Mouse (Mus musculus): ENCODE results near the gene Htr6.

The Htr6 gene

GRCm38 (mm10) chr4:139044566-139044965, 30.8 kb downstream of the Htr6 start:
- H3K36me3 ChIP-seq (ENCODE audit: control insufficient read depth, insufficient read depth, low read length, poor library complexity, severe bottlenecking): peaks cover 1% of the 10 kb centered on the region; the same call in 1 of the 2 replicates
- no peak for DNase-seq (ENCODE audit: low read depth, low spot score)
- no peaks in the 10 kb centered on the region for H3K27me3 ChIP-seq (ENCODE audit: control insufficient read depth, insufficient read depth, low read length, poor library complexity, severe bottlenecking)

- H3K36me3 ChIP-seq (ENCODE audit: control insufficient read depth, insufficient read depth, low read length, poor library complexity, severe bottlenecking): peaks cover 1% of the 10 kb centered on the region; the same call in 1 of the 2 replicates
- H3K27me3 ChIP-seq (ENCODE audit: control insufficient read depth, insufficient read depth, low read length, poor library complexity, severe bottlenecking): no peaks in the 10 kb centered on the region
- no peak for DNase-seq (ENCODE audit: low read depth, low spot score)
Measured at GRCm38 (mm10) chr4:139043600-139043999, 31.8 kb downstream of the Htr6 start.

GRCm38 (mm10) chr4:139042611-139043010, 32.8 kb downstream of the Htr6 start:
- Histone ChIP-seq H3K27me3 (ENCODE audit: control insufficient read depth, insufficient read depth, low read length, poor library complexity, severe bottlenecking) (no peaks in the 10 kb centered on the region), H3K36me3 (ENCODE audit: control insufficient read depth, insufficient read depth, low read length, poor library complexity, severe bottlenecking) (peaks cover 1% of the 10 kb centered on the region)
- no peak for DNase-seq (ENCODE audit: low read depth, low spot score)

GRCm38 (mm10) chr4:139040084-139040839, 35.1 kb downstream of the Htr6 start:
- no peak for DNase-seq (ENCODE audit: low read depth, low spot score)

DNA sequence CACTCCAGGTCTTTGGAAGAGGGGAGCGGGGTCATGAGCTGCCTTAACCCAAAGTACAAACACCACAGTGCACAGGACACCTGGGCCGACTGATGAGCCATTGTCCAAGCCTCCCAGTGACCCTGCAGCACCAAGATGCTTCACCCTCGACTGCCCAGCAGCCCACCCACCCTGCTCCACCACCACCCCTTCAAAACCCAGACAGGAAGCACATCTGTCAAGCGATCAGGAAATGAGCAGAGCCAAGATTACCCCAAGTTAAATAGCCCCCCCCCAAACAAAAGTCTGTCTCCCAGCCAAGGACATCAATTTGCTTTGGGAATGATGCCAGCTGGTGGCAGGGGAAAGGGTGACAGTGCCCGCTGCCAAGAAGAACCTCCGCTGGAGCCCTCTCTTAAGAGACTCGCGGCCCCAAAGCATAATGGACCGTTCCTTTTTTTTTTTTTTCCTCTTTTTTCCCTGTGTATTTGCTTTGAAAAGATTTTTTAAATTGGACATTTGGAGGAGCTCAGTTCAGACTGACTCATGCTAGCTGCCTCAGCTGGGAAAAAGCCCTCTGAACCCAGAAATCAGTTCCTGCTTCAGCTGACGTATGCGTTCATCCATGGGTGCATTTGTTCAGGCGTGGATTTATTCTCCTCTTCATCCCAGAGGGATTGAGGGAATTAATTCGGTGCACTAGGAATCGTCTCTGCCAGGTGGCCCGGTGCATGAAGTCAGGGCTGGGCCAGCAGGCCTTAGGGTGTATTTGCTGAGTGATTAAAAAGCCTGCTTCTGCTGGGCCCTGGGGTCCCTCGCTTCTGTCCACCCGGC, 37.4 kb downstream of the Htr6 start:
- H3K36me3 ChIP-seq (ENCODE audit: control insufficient read depth, insufficient read depth, low read length, poor library complexity, severe bottlenecking): peaks cover 8% of the 10 kb centered on the region
- no peak for DNase-seq (ENCODE audit: low read depth, low spot score)
- no peaks in the 10 kb centered on the region for H3K27me3 ChIP-seq (ENCODE audit: control insufficient read depth, insufficient read depth, low read length, poor library complexity, severe bottlenecking)

More at GRCm38 (mm10) chr4:139040084-139040839, 35.1 kb downstream of the Htr6 start:
- Histone ChIP-seq H3K36me3 (ENCODE audit: control insufficient read depth, insufficient read depth, low read length, poor library complexity, severe bottlenecking) (peaks cover 3% of the 10 kb centered on the region), H3K27me3 (ENCODE audit: control insufficient read depth, insufficient read depth, low read length, poor library complexity, severe bottlenecking) (no peaks in the 10 kb centered on the region)

- no peak for DNase-seq (ENCODE audit: low read depth, low spot score)
- H3K27me3 ChIP-seq (ENCODE audit: control insufficient read depth, insufficient read depth, low read length, poor library complexity, severe bottlenecking): no peaks in the 10 kb centered on the region
Measured at GRCm38 (mm10) chr4:139035799-139036198, 39.6 kb downstream of the Htr6 start.

GRCm38 (mm10) chr4:139034942-139035341, 40.4 kb downstream of the Htr6 start:
- no peak for DNase-seq (ENCODE audit: low read depth, low spot score)
- Histone ChIP-seq H3K27me3 (ENCODE audit: control insufficient read depth, insufficient read depth, low read length, poor library complexity, severe bottlenecking) (no peaks in the 10 kb centered on the region), H3K36me3 (ENCODE audit: control insufficient read depth, insufficient read depth, low read length, poor library complexity, severe bottlenecking) (peaks cover 9% of the 10 kb centered on the region)

More at GRCm38 (mm10) chr4:139035799-139036198, 39.6 kb downstream of the Htr6 start:
- H3K36me3 ChIP-seq (ENCODE audit: control insufficient read depth, insufficient read depth, low read length, poor library complexity, severe bottlenecking): peaks cover 9% of the 10 kb centered on the region

- Histone ChIP-seq H3K27me3 (ENCODE audit: control insufficient read depth, insufficient read depth, low read length, poor library complexity, severe bottlenecking) (no peaks in the 10 kb centered on the region), H3K36me3 (ENCODE audit: control insufficient read depth, insufficient read depth, low read length, poor library complexity, severe bottlenecking) (peaks cover 9% of the 10 kb centered on the region)
- DNase-seq (ENCODE audit: low read depth, low spot score): no peak
Measured at GRCm38 (mm10) chr4:139034540-139034939, 40.8 kb downstream of the Htr6 start.

DNA sequence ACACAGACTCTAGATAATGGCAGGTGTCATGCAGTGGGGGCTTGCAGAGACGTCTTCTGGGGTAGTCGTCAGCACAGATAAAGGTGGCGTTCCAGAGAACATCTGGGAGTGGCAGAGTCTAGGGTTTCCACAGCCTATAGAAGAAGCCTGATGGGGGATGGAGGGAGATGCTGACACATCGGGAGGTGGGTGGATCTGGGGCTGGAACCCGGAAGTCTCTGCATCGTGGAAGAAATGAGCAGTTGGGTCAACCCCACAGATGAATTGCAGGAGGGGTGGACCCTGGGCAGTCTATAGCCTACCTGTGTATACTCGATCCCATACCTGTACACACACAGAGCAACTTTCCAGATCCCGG, 41.4 kb downstream of the Htr6 start:
- no peaks in the 10 kb centered on the region for H3K27me3 ChIP-seq (ENCODE audit: control insufficient read depth, insufficient read depth, low read length, poor library complexity, severe bottlenecking)
- peaks cover 10% of the 10 kb centered on the region for H3K36me3 ChIP-seq (ENCODE audit: control insufficient read depth, insufficient read depth, low read length, poor library complexity, severe bottlenecking)

GRCm38 (mm10) chr4:139033263-139034009, 41.9 kb downstream of the Htr6 start:
- DNase-seq (ENCODE audit: low read depth, low spot score): no peak
- no peaks in the 10 kb centered on the region for H3K27me3 ChIP-seq (ENCODE audit: control insufficient read depth, insufficient read depth, low read length, poor library complexity, severe bottlenecking)
- H3K36me3 ChIP-seq (ENCODE audit: control insufficient read depth, insufficient read depth, low read length, poor library complexity, severe bottlenecking): peaks cover 11% of the 10 kb centered on the region

More for the DNA sequence above, 41.4 kb downstream of the Htr6 start:
- DNase-seq (ENCODE audit: low read depth, low spot score): no peak

- H3K36me3 ChIP-seq (ENCODE audit: control insufficient read depth, insufficient read depth, low read length, poor library complexity, severe bottlenecking): peaks cover 13% of the 10 kb centered on the region
- no peak for DNase-seq (ENCODE audit: low read depth, low spot score)
- H3K27me3 ChIP-seq (ENCODE audit: control insufficient read depth, insufficient read depth, low read length, poor library complexity, severe bottlenecking): no peaks in the 10 kb centered on the region
Measured at GRCm38 (mm10) chr4:139032521-139032920, 42.8 kb downstream of the Htr6 start.

GRCm38 (mm10) chr4:139030675-139031074, 44.7 kb downstream of the Htr6 start:
- Histone ChIP-seq H3K27me3 (ENCODE audit: control insufficient read depth, insufficient read depth, low read length, poor library complexity, severe bottlenecking) (no peaks in the 10 kb centered on the region), H3K36me3 (ENCODE audit: control insufficient read depth, insufficient read depth, low read length, poor library complexity, severe bottlenecking) (peaks cover 11% of the 10 kb centered on the region)
- no peak for DNase-seq (ENCODE audit: low read depth, low spot score)

DNA sequence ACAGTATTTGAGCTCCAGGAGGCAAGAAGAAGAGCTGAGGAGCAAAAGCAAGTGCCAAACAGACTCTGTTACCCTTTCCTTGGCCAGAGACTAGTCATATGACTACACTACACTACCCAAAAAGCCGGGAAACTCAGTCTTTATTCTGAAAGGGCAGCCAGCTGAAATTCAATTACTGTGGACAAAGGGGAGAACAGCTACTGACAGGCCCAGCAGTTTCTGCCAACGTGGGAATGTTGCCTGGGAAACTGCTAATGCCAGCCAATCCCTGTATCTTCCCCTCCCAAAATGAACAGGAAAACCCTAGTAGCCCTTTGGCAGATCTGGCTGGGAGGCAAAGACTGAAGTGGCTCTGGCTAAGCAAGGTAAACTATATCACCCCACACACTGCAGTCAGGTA, 51.0 kb downstream of the Htr6 start:
- no peak for DNase-seq (ENCODE audit: low read depth, low spot score)
- peaks cover 13% of the 10 kb centered on the region for H3K36me3 ChIP-seq (ENCODE audit: control insufficient read depth, insufficient read depth, low read length, poor library complexity, severe bottlenecking)
- H3K27me3 ChIP-seq (ENCODE audit: control insufficient read depth, insufficient read depth, low read length, poor library complexity, severe bottlenecking): no peaks in the 10 kb centered on the region

DNA sequence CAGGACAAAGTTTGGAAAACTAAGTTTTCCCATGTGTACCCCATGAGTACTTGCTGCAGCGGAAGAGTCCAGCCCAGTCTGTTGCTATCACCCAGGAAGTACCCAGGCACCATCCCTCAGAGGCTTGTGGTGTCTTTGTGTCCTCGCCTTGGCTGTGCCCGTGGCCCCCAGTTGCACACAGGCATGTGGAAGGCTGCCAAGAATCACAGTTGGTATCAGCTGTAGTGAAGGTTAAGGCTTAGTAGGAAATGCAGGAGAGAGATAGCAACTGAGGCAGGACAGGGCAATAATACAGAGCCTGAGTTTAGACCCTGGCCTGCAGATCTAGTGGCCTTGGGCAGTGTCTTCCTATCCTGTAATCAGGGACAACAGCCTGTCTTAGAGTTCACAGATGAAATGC, 55.0 kb downstream of the Htr6 start:
- peaks cover 9% of the 10 kb centered on the region for H3K36me3 ChIP-seq (ENCODE audit: control insufficient read depth, insufficient read depth, low read length, poor library complexity, severe bottlenecking)
- H3K27me3 ChIP-seq (ENCODE audit: control insufficient read depth, insufficient read depth, low read length, poor library complexity, severe bottlenecking): no peaks in the 10 kb centered on the region

DNA sequence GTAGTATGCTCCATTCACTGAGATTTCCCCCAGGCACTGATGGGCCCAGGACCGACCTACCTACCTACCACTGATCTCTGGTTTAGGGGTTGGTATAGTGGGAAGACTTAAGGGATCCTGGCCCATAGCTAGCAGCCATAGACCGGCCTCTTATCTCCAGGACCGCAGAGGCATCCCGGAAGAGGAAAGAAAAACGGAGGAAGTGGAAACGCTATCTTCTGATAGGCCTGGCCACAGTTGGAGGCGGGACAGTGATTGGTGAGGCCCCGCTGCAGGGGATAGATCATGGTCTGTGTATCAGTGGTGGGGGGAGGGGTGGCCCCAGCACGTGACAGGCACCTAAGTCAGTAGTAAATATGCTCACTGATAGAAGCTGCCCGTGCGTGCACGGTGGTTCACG, 56.0 kb downstream of the Htr6 start:
- Histone ChIP-seq H3K36me3 (ENCODE audit: control insufficient read depth, insufficient read depth, low read length, poor library complexity, severe bottlenecking) (peaks cover 9% of the 10 kb centered on the region), H3K27me3 (ENCODE audit: control insufficient read depth, insufficient read depth, low read length, poor library complexity, severe bottlenecking) (no peaks in the 10 kb centered on the region)
- DNase-seq (ENCODE audit: low read depth, low spot score): no peak

More for the DNA sequence above, 55.0 kb downstream of the Htr6 start:
- DNase-seq (ENCODE audit: low read depth, low spot score): no peak
